Mouse (Mus musculus): Measurements from ENCODE around the gene Ceacam19.

DNA sequence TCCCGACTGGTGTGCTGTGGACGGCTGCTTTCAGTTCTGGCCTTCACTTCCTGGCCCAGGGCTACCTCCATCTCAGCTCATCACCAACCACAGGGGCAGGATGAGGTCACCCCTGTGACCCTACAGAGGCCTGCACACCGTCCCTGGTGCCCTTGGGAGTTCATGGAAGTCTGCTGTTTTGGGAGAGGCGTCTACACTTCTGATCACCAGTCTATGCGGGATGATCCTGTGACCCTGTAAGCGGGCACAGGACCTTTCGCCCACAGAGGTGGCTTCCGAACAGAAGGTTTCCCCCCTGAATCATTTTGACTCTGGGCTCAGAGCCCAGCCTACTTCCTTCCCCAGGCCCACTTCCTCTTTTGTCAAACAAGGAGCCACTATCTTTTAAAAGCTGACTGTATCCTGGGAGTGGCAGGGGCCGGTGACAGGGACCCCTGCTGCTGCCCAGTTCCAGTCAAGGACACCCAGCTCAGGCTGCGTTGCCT lies 16.6 kb downstream of the Ceacam19 start:
- TF ChIP-seq CTCF (IDR thresholded peaks at IDR 0.05; ENCODE audit: low read depth, low read length) = no peak
- TF ChIP-seq TAL1 (conservative IDR thresholded peaks at IDR 0.05; ENCODE audit: low read depth, low read length) = no peak
- no peak for TF ChIP-seq GATA1 (IDR thresholded peaks at IDR 0.05; ENCODE audit: borderline replicate concordance, low read length)
- TF ChIP-seq POLR2AphosphoS5 (IDR thresholded peaks at IDR 0.05; ENCODE audit: insufficient replicate concordance, low read depth, low read length) = no peak
